Comparison of ENCODE assay signal across 17 mouse cellular contexts in the genomic region with DNA sequence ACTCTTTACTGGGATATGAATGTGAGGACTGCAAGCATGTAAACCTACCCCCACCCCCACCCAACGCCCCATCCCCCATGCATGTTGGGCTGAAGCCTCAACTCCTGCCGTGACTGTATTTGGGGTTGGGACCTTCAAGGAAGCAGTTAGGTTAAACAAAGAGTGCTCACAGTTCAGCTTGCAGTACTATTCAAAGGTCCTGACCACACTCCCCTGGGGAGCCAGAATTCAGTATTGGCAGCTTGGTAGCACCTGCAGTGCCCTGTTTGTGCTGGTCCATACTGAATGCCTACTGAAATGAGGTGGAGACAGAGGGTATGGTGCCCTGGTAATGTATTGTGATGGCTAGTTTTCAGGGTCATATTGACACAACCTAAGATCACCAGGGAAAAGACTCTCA.
"Had no signal": no experiment of that assay in that cellular context is flagged by ENCODE, and none has a peak within 500 bp of the region (broad histone marks: within the 10 kb centered on the region; RNA-seq: fewer than 3 reads in every experiment).

No protein-coding gene starts in this region.

- H3K4me2 ChIP-seq: liver, embryonic 13.5 days; liver, embryonic 15.5 days; lung, embryonic 15.5 days; midbrain, embryonic 12.5 days; neural tube, embryonic 12.5 days; stomach, embryonic 15.5 days had no signal

- H3K9ac ChIP-seq: liver, embryonic 13.5 days; liver, embryonic 15.5 days; lung, embryonic 15.5 days; midbrain, embryonic 12.5 days; neural tube, embryonic 12.5 days; stomach, embryonic 15.5 days had no signal

- H3K4me1 ChIP-seq: lung, embryonic 15.5 days; midbrain, embryonic 12.5 days; neural tube, embryonic 12.5 days; stomach, embryonic 15.5 days had no signal

- H3K27me3 ChIP-seq: liver, embryonic 13.5 days; liver, embryonic 15.5 days; lung, embryonic 15.5 days; midbrain, embryonic 12.5 days; neural tube, embryonic 12.5 days; stomach, embryonic 15.5 days had no signal

- DNase-seq: liver, embryonic 13.5 days; lung, adult 2 months; lung, postnatal 4 days; midbrain, embryonic 14.5 days; right cerebral cortex, postnatal 14 days; spleen, adult 18-20 months; thymus, adult 2 months; thymus, postnatal 25 days; thymus, postnatal 4 days had no signal

- H3K4me3 ChIP-seq: liver, embryonic 13.5 days; liver, embryonic 15.5 days; lung, embryonic 15.5 days; midbrain, embryonic 10.5 days; midbrain, embryonic 12.5 days; myocyte; neural tube, embryonic 12.5 days; stomach, embryonic 15.5 days had no signal

- H3K27ac ChIP-seq: liver, embryonic 13.5 days; liver, embryonic 15.5 days; lung, embryonic 15.5 days; midbrain, embryonic 10.5 days; midbrain, embryonic 12.5 days; neural tube, embryonic 12.5 days; stomach, embryonic 15.5 days; stomach, postnatal 0 days had no signal

- H3K36me3 ChIP-seq: liver, embryonic 13.5 days; liver, embryonic 15.5 days; lung, embryonic 15.5 days; midbrain, embryonic 10.5 days; midbrain, embryonic 12.5 days; neural tube, embryonic 12.5 days; stomach, embryonic 15.5 days had no signal

- H3K9me3 ChIP-seq: liver, embryonic 13.5 days; liver, embryonic 15.5 days; lung, embryonic 15.5 days; midbrain, embryonic 10.5 days; midbrain, embryonic 12.5 days; neural tube, embryonic 12.5 days; stomach, embryonic 15.5 days had no signal
